Mouse (Mus musculus) ZHBTc4 (cell line): ENCODE measurements around the gene Yes1.
"Not testable (repeated sequence)": the region's sequence is repeated elsewhere in the genome, so short reads cannot be mapped to it uniquely, and the experiment has no call there.

Experiments
- DNase-seq: peaks from one replicate; pipeline ENCODE4 v3.0.0-alpha.2; 2011; ENCODE audit warnings: low read depth, low spot score

Yes1 gene

GRCm38 (mm10) chr5:32706226-32706780 lies 95.3 kb downstream of the Yes1 start:
- peak; percentile 28 for DNase-seq

- peak; percentile 84 for DNase-seq
Observed at GRCm38 (mm10) chr5:32711485-32711884, 100.5 kb downstream of the Yes1 start.

GRCm38 (mm10) chr5:32712221-32713041 lies 101.5 kb downstream of the Yes1 start:
- peak; percentile 89 for DNase-seq

GRCm38 (mm10) chr5:32713042-32713702 lies 102.2 kb downstream of the Yes1 start:
- peak; percentile 91 for DNase-seq

- peak; percentile 98 for DNase-seq
Observed at GRCm38 (mm10) chr5:32713703-32714467, 102.9 kb downstream of the Yes1 start.

GRCm38 (mm10) chr5:32717726-32718125 lies 106.8 kb downstream of the Yes1 start:
- DNase-seq: no peak

GRCm38 (mm10) chr5:32718916-32719315 lies 107.9 kb downstream of the Yes1 start:
- DNase-seq: no peak

- DNase-seq: no peak
Observed at GRCm38 (mm10) chr5:32720416-32720815, 109.4 kb downstream of the Yes1 start.

GRCm38 (mm10) chr5:32721316-32721715 lies 110.3 kb downstream of the Yes1 start:
- DNase-seq: no peak

- no peak for DNase-seq
Observed at GRCm38 (mm10) chr5:32722263-32722662, 111.3 kb downstream of the Yes1 start.

GRCm38 (mm10) chr5:32722711-32723110 lies 111.7 kb downstream of the Yes1 start:
- DNase-seq: not testable (repeated sequence)

- no peak for DNase-seq
Observed at GRCm38 (mm10) chr5:32723981-32724380, 113.0 kb downstream of the Yes1 start.

- not testable (repeated sequence) for DNase-seq
Observed at GRCm38 (mm10) chr5:32725397-32725796, 114.4 kb downstream of the Yes1 start.

GRCm38 (mm10) chr5:32728300-32728699 lies 117.3 kb downstream of the Yes1 start:
- DNase-seq: no peak

- no peak for DNase-seq
Observed at GRCm38 (mm10) chr5:32728851-32729250, 117.9 kb downstream of the Yes1 start.

- DNase-seq: not testable (repeated sequence)
Observed at GRCm38 (mm10) chr5:32733892-32734291, 122.9 kb downstream of the Yes1 start.

- DNase-seq: no peak
Observed at GRCm38 (mm10) chr5:32735779-32736178, 124.8 kb downstream of the Yes1 start.
